Mouse (Mus musculus) natural killer cell, adult 2 months (primary cell): ENCODE results near the gene Gje1.

ENCODE experiments used
- DNase-seq, 2 experiments: peaks; one replicate each; pipeline ENCODE4 v3.0.0; 2022; ENCODE audit warnings: low spot score in 2 of 2

The Gje1 gene

GRCm38 (mm10) chr10:14718114-14718513 is at the start of gene Gje1:
TSS of gene Gje1 (minus strand) at chr10:14718214.
- no peak for DNase-seq

DNA sequence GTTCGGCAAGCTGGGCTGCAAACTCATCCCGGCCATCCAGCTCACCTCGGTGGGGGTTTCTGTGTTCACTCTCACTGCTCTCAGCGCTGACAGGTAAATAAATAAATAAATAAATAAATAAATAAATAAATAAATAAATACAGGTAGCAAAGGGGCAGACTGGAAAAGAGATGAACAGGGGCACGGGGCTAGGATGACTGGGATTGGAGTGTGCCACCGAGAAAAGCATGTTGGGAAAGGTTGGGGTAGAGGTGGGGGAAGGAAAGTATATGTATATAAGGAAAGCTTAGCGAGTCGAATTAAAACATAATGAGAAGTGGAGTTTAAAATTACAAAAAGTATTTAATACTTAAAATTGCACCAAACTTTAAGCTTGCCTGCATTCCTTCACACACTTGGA is 42.6 kb upstream of the Gje1 start:
- no peak for DNase-seq

- DNase-seq: no peak
These were observed 41.9 kb upstream of the Gje1 start for GRCm38 (mm10) chr10:14759665-14760558.

- DNase-seq: no peak
These were observed 16.3 kb upstream of the Gje1 start for GRCm38 (mm10) chr10:14734285-14734684.

- no peak for DNase-seq
These were observed 7.7 kb upstream of the Gje1 start for GRCm38 (mm10) chr10:14725671-14726070.

DNA sequence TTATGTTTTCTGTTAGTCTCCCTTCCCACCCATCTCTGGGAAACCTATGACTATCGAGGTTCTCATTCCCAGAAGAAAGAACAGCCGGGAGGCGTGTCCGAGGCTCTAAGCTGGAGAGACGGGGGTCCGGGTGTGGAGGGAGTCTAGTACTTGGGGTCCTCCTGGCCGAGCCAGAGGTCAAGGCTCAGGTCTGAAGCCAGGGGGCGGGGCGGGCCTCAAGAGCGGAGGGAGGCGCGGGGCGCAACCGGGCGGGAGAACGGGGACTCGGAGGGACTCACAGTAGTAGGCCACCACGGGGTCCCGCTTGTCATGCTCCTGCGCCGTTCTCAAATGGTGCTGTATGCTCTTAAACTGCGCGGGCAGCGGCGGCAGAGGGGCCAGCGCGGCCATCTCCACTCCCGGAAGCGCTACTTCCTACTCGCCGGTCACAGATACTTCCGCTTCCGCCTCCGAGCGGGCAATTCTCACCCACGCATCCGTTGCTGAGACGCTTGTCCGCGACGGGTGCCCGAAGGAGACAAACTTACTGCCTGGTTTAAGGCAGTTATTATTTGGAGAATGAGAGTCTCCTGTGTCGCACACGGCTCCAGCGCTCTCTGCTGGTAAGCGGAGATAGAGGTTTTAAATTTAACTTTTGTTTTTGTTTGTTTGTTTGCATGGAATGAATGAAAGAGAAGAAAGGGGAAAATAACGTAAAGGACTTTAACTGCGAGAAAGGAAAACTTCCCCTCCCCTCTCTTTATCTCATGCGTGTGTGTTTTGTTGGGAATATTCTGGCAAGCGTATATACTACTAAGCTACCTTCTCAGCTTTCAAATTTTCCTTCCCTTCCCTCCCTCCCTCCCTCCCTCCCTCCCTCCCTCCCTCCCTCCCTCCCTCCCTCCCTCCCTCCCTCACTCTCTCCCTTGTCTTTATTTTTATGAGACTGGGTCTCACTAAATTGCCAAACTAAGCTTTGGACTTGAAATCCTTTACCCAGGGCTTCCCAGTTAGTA is 12.6 kb downstream of the Gje1 start, which contains the start of the genes Vta1 and Nmbr:
Gene Vta1 (minus strand): TSS at position 489 of the 995 bp plus-strand sequence.
Gene Nmbr (plus strand): TSS at position 520 of the 995 bp plus-strand sequence.
- peak; percentile 95 to 97 for DNase-seq

- no peak for DNase-seq
These were observed 14.1 kb downstream of the Gje1 start for GRCm38 (mm10) chr10:14703830-14704420.

DNA sequence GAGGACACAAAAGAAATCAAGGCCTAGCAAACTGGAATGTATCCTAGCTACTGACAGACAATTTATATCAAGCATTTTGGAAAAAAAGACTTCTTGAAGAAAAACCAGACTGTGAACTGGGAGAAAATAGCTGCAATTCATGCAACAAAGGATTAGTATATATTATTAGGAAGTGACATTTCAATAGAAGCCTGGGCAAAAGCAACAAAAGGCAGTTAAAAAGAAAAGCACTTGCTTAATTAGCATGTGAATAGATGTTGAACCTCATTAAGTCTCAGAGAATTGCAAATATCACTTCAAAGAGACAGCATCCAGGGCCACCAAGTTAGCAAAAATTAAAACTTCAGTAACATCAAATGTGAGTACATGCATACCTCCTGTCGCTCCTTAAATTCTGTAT is 14.8 kb downstream of the Gje1 start:
- no peak for DNase-seq

DNA sequence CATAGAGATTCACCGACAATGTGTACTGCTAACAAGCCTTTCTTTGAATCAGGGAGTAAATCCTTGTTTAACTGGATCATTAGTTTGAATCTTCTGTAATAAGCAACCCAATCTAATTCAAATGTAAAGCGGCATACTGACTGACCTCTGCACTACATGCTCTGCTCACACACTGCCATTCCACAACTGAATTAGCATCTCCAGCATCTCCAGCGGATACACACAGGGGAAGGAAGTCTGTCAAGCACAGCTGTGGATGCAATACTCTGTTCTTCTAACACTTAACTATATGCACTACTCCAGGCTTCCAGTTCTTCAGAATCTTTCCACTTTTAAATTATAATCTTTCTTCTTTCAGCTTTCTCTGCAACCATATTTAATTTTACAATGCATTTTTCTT is 27.7 kb downstream of the Gje1 start:
- DNase-seq: no peak

- DNase-seq: no peak
These were observed 29.1 kb downstream of the Gje1 start for GRCm38 (mm10) chr10:14688785-14689442.

- no peak for DNase-seq
These were observed 32.4 kb downstream of the Gje1 start for GRCm38 (mm10) chr10:14685663-14686062.

DNA sequence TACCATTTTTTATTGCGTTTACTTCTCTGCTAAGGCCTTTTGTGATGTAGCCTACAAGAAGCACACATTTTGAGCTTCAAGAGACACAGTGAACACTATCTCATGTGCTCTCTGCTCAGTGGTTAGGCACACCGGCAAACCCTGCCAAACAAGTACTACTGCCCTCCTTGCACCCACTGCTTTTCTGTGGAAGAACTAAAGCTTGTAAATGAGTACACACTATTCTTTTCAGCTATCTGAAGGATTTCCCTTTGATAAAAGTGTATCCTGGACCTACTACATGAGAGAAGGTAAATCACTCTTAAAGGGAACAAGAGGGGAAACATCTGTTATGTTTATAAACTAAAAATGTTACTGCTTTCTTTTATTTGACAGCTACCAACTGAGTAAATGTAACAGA is 51.9 kb downstream of the Gje1 start:
- DNase-seq: no peak
